Mouse (Mus musculus): ENCODE results near the gene Gm17067. TPM values are rescaled to one million over a fixed set of nuclear protein-coding genes. Genes with fewer than 3 reads are reported as not detected.

Gm17067 gene
- polyA plus RNA-seq (2015; fragmentation: Nextera tagmentation; extraction: Ambion mirVana), result 0.05 TPM in 1 of 2 replicates, not detected in the other

GRCm38 (mm10) chr7:42726917-42727316 is at the start of gene Gm17067:
Gene Gm17067, minus strand, starts transcription at chr7:42727017.

GRCm38 (mm10) chr7:42692362-42693158 is 34.3 kb downstream of the Gm17067 start, which contains the start of gene Zfp975:
Gene Zfp975, minus strand, starts transcription at chr7:42692742.

Other genes with a start within 250 kb of the Gm17067 start
- gene Zfp141, start 221.3 kb downstream of the Gm17067 start, polyA plus RNA-seq (2015; fragmentation: Nextera tagmentation; extraction: Ambion mirVana), result 4.5 and 5.5 TPM in 2 replicates
- gene Gm21028, start 148.4 kb downstream of the Gm17067 start, polyA plus RNA-seq (2015; fragmentation: Nextera tagmentation; extraction: Ambion mirVana), result not detected in 2 replicates
- 0.22 and 0.44 TPM in 2 replicates for gene Zfp977, start 134.5 kb downstream of the Gm17067 start, polyA plus RNA-seq (2015; fragmentation: Nextera tagmentation; extraction: Ambion mirVana)
- 0.78 and 1.2 TPM in 2 replicates for gene Zfp976, start 84.4 kb downstream of the Gm17067 start, polyA plus RNA-seq (2015; fragmentation: Nextera tagmentation; extraction: Ambion mirVana)
- 2.2 and 2.7 TPM in 2 replicates for gene Zfp975, start 34.3 kb downstream of the Gm17067 start, polyA plus RNA-seq (2015; fragmentation: Nextera tagmentation; extraction: Ambion mirVana)
- gene Vmn2r62, start 66.5 kb upstream of the Gm17067 start, polyA plus RNA-seq (2015; fragmentation: Nextera tagmentation; extraction: Ambion mirVana), result not detected in 2 replicates
- not detected in 2 replicates for gene Gm2381, start 140.2 kb upstream of the Gm17067 start, polyA plus RNA-seq (2015; fragmentation: Nextera tagmentation; extraction: Ambion mirVana)
- not detected in 2 replicates for gene Vmn2r63, start 206.8 kb upstream of the Gm17067 start, polyA plus RNA-seq (2015; fragmentation: Nextera tagmentation; extraction: Ambion mirVana)